Mouse (Mus musculus): ENCODE results near the gene Tmx2. TPM values are rescaled to one million over a fixed set of nuclear protein-coding genes. Genes with fewer than 3 reads are reported as not detected.

The Tmx2 gene
- polyA plus RNA-seq, 1 experiment from 2014 or later = 184 TPM

DNA sequence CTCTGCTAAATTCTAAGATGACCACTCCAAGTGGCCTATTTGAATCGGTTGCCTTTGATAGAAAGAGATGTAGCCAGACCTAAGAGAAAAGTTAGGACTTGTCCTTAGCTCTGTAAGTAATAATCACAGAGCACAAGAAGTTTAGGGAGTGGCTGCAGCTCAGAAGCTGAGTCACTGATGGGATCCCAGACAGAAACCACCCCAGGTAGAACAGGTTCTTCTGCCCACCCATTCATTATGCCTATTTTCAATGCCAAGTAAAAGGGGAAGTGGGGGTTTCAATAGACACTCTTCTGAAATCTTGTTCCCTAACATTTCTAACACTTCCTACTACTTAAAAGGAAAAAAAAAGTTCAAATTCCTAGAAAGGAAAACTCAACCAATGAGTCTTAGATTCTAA, 26.4 kb upstream of the Tmx2 start:
- Histone ChIP-seq H3K4me3 (ENCODE audit: low read depth, low read length) (no peak overlapping the region), H3K36me3 (ENCODE audit: control insufficient read depth, insufficient read depth, low read length) (peaks cover 4% of the 10 kb centered on the region), H3K9ac (ENCODE audit: low read length) (no peak overlapping the region), H3K27me3 (ENCODE audit: control insufficient read depth, insufficient read depth, low read length) (no peaks in the 10 kb centered on the region), H3K4me2 (ENCODE audit: low read depth, low read length, severe bottlenecking) (no peak overlapping the region), H3K27ac (ENCODE audit: low read depth, low read length) (no peak overlapping the region), H3K4me1 (replicated peaks; ENCODE audit: control insufficient read depth, insufficient read depth, low read length) (no peaks in the 10 kb centered on the region; the same call in 1 of the 2 replicates), H3K9me3 (ENCODE audit: control insufficient read depth, low read length) (no peaks in the 10 kb centered on the region)
- DNase-seq (ENCODE audit: low spot score) = no peak
- ATAC-seq (replicated peaks; ENCODE audit: low FRiP score) = no peak
- 84% methylated on average over 1 of the region's 1 CpGs for WGBS

- DNase-seq (ENCODE audit: low spot score) (no peak), ATAC-seq (replicated peaks; ENCODE audit: low FRiP score) (no peak)
- Histone ChIP-seq H3K27ac (ENCODE audit: low read depth, low read length) (no peak overlapping the region), H3K9ac (ENCODE audit: low read length) (no peak overlapping the region), H3K27me3 (ENCODE audit: control insufficient read depth, insufficient read depth, low read length) (no peaks in the 10 kb centered on the region), H3K4me1 (replicated peaks; ENCODE audit: control insufficient read depth, insufficient read depth, low read length) (no peaks in the 10 kb centered on the region; the same call in 1 of the 2 replicates), H3K9me3 (ENCODE audit: control insufficient read depth, low read length) (no peaks in the 10 kb centered on the region), H3K4me3 (ENCODE audit: low read depth, low read length) (no peak overlapping the region), H3K36me3 (ENCODE audit: control insufficient read depth, insufficient read depth, low read length) (no peaks in the 10 kb centered on the region; the same call in none of the 2 replicates), H3K4me2 (ENCODE audit: low read depth, low read length, severe bottlenecking) (no peak overlapping the region)
- WGBS = 72% methylated on average over 5 of the region's 5 CpGs
Measured at GRCm38 (mm10) chr2:84704329-84704728, 25.4 kb upstream of the Tmx2 start.

- no peak overlapping the region for H3K4me2 ChIP-seq (ENCODE audit: low read depth, low read length, severe bottlenecking)
- H3K4me3 ChIP-seq (ENCODE audit: low read depth, low read length) = no peak overlapping the region
- H3K27ac ChIP-seq (ENCODE audit: low read depth, low read length) = no peak overlapping the region
- no peak for DNase-seq (ENCODE audit: low spot score)
- no peaks in the 10 kb centered on the region for H3K9me3 ChIP-seq (ENCODE audit: control insufficient read depth, low read length)
- H3K4me1 ChIP-seq (replicated peaks; ENCODE audit: control insufficient read depth, insufficient read depth, low read length) = no peaks in the 10 kb centered on the region; the same call in 1 of the 2 replicates
- H3K27me3 ChIP-seq (ENCODE audit: control insufficient read depth, insufficient read depth, low read length) = no peaks in the 10 kb centered on the region
- H3K36me3 ChIP-seq (ENCODE audit: control insufficient read depth, insufficient read depth, low read length) = no peaks in the 10 kb centered on the region; the same call in none of the 2 replicates
- ATAC-seq (replicated peaks; ENCODE audit: low FRiP score) = no peak
- H3K9ac ChIP-seq (ENCODE audit: low read length) = no peak overlapping the region
- 93% methylated on average over 1 of the region's 1 CpGs for WGBS
Measured at GRCm38 (mm10) chr2:84703497-84703896, 24.6 kb upstream of the Tmx2 start.

- Histone ChIP-seq H3K9ac (ENCODE audit: low read length) (no peak overlapping the region), H3K27me3 (ENCODE audit: control insufficient read depth, insufficient read depth, low read length) (no peaks in the 10 kb centered on the region), H3K27ac (ENCODE audit: low read depth, low read length) (no peak overlapping the region), H3K4me2 (ENCODE audit: low read depth, low read length, severe bottlenecking) (no peak overlapping the region), H3K4me3 (ENCODE audit: low read depth, low read length) (no peak overlapping the region), H3K36me3 (ENCODE audit: control insufficient read depth, insufficient read depth, low read length) (no peaks in the 10 kb centered on the region; the same call in 1 of the 2 replicates), H3K4me1 (replicated peaks; ENCODE audit: control insufficient read depth, insufficient read depth, low read length) (no peaks in the 10 kb centered on the region), H3K9me3 (ENCODE audit: control insufficient read depth, low read length) (no peaks in the 10 kb centered on the region)
- ATAC-seq (replicated peaks; ENCODE audit: low FRiP score) = no peak
- no peak for DNase-seq (ENCODE audit: low spot score)
- WGBS = 94% methylated on average over 5 of the region's 5 CpGs
Measured at GRCm38 (mm10) chr2:84695007-84695695, 16.2 kb upstream of the Tmx2 start.

- peaks cover 5% of the 10 kb centered on the region; the same call in 1 of the 2 replicates for H3K36me3 ChIP-seq (ENCODE audit: control insufficient read depth, insufficient read depth, low read length)
- no peak overlapping the region for H3K9ac ChIP-seq (ENCODE audit: low read length)
- H3K4me2 ChIP-seq (ENCODE audit: low read depth, low read length, severe bottlenecking) = no peak overlapping the region
- WGBS = 94% methylated on average over 12 of the region's 12 CpGs
- no peaks in the 10 kb centered on the region for H3K9me3 ChIP-seq (ENCODE audit: control insufficient read depth, low read length)
- ATAC-seq (replicated peaks; ENCODE audit: low FRiP score) (no peak), DNase-seq (ENCODE audit: low spot score) (no peak)
- H3K27me3 ChIP-seq (ENCODE audit: control insufficient read depth, insufficient read depth, low read length) = no peaks in the 10 kb centered on the region
- no peak overlapping the region for H3K27ac ChIP-seq (ENCODE audit: low read depth, low read length)
- no peaks in the 10 kb centered on the region for H3K4me1 ChIP-seq (replicated peaks; ENCODE audit: control insufficient read depth, insufficient read depth, low read length)
- H3K4me3 ChIP-seq (ENCODE audit: low read depth, low read length) = no peak overlapping the region
Measured at GRCm38 (mm10) chr2:84690050-84690449, 11.1 kb upstream of the Tmx2 start.

DNA sequence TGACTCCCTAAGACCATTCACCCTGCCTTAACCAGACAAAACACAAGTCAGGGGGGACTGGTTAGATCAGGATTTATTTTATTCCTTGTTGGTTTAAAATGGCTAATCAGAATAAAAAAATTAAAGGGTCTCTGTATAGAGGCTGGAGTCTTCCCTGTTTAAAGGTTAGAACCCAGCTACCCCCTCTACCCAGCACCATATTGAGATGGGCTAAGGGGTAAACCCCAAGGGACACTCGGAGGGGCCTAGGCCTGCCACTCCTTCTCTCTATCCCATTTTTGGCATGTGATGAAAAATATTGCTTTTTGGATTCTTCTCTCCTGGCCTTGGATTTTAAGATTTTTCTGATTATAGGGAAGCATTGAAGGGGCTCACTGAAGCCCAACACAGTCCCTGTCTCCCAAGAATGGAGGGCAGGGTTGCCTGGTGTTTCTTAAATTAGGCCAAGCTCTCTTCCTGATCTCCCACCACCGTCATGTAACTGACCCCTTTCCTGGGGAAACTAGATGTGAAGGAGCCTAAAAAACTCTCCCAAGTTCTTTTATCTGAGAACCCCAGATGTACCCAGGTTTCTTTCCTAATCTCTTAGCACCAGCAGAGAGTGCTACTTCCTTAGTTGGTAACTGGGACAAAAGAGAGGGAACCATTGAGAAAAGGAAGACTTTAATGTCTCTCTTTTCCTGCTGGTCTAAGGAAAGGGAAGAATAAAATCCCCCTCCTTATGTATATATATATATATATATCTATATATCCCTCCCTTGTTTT, 9.3 kb upstream of the Tmx2 start:
- 79% methylated on average over 2 of the region's 2 CpGs for WGBS
- Histone ChIP-seq H3K4me2 (ENCODE audit: low read depth, low read length, severe bottlenecking) (no peak overlapping the region), H3K27ac (ENCODE audit: low read depth, low read length) (no peak overlapping the region), H3K4me3 (ENCODE audit: low read depth, low read length) (no peak overlapping the region), H3K27me3 (ENCODE audit: control insufficient read depth, insufficient read depth, low read length) (no peaks in the 10 kb centered on the region), H3K4me1 (replicated peaks; ENCODE audit: control insufficient read depth, insufficient read depth, low read length) (no peaks in the 10 kb centered on the region), H3K36me3 (ENCODE audit: control insufficient read depth, insufficient read depth, low read length) (peaks cover 5% of the 10 kb centered on the region; the same call in 1 of the 2 replicates), H3K9ac (ENCODE audit: low read length) (no peak overlapping the region), H3K9me3 (ENCODE audit: control insufficient read depth, low read length) (no peaks in the 10 kb centered on the region)
- DNase-seq (ENCODE audit: low spot score) = no peak
- ATAC-seq (replicated peaks; ENCODE audit: low FRiP score) = no peak

- Histone ChIP-seq H3K4me2 (ENCODE audit: low read depth, low read length, severe bottlenecking) (no peak overlapping the region), H3K27ac (ENCODE audit: low read depth, low read length) (no peak overlapping the region), H3K9ac (ENCODE audit: low read length) (no peak overlapping the region), H3K4me1 (replicated peaks; ENCODE audit: control insufficient read depth, insufficient read depth, low read length) (peaks cover 2% of the 10 kb centered on the region; the same call in 1 of the 2 replicates), H3K27me3 (ENCODE audit: control insufficient read depth, insufficient read depth, low read length) (no peaks in the 10 kb centered on the region), H3K9me3 (ENCODE audit: control insufficient read depth, low read length) (no peaks in the 10 kb centered on the region), H3K36me3 (ENCODE audit: control insufficient read depth, insufficient read depth, low read length) (no peaks in the 10 kb centered on the region; the same call in 1 of the 2 replicates), H3K4me3 (ENCODE audit: low read depth, low read length) (no peak overlapping the region)
- WGBS = 88% methylated on average over 6 of the region's 6 CpGs
- ATAC-seq (replicated peaks; ENCODE audit: low FRiP score) (no peak), DNase-seq (ENCODE audit: low spot score) (no peak)
Measured at GRCm38 (mm10) chr2:84682605-84683183, 3.8 kb upstream of the Tmx2 start.

GRCm38 (mm10) chr2:84677968-84678880, 716 bp downstream of the Tmx2 start, which contains the start of the genes Gm28635 and Med19:
Gene Gm28635, minus strand, starts transcription at chr2:84678041.
Gene Med19, plus strand, starts transcription at chr2:84678402.
- peaks cover 2% of the 10 kb centered on the region; the same call in 1 of the 2 replicates for H3K4me1 ChIP-seq (replicated peaks; ENCODE audit: control insufficient read depth, insufficient read depth, low read length)
- peak within 1 kb of the TSS; percentile 95 for H3K4me3 ChIP-seq (ENCODE audit: low read depth, low read length)
- peak within 1 kb of the TSS; percentile 51; the same call in 1 of the 2 replicates for H3K27ac ChIP-seq (ENCODE audit: low read depth, low read length)
- H3K9me3 ChIP-seq (ENCODE audit: control insufficient read depth, low read length) = no peaks in the 10 kb centered on the region
- WGBS = under 1% methylated on average over 44 of the region's 44 CpGs
- peaks cover 8% of the 10 kb centered on the region; the same call in 1 of the 2 replicates for H3K36me3 ChIP-seq (ENCODE audit: control insufficient read depth, insufficient read depth, low read length)
- ATAC-seq (replicated peaks; ENCODE audit: low FRiP score) (peak; percentile 100), DNase-seq (ENCODE audit: low spot score) (peak; percentile 90)
- H3K27me3 ChIP-seq (ENCODE audit: control insufficient read depth, insufficient read depth, low read length) = no peaks in the 10 kb centered on the region
- H3K4me2 ChIP-seq (ENCODE audit: low read depth, low read length, severe bottlenecking) = peak within 1 kb of the TSS; percentile 73
- peak within 1 kb of the TSS; percentile 77 for H3K9ac ChIP-seq (ENCODE audit: low read length)
